Mouse (Mus musculus) right cerebral cortex, postnatal 14 days (tissue): Measurements from ENCODE around the gene Pgghg.

Experiments
- DNase-seq: peaks from one replicate; pipeline ENCODE4 v3.0.0; 2022

Gene Pgghg

DNA sequence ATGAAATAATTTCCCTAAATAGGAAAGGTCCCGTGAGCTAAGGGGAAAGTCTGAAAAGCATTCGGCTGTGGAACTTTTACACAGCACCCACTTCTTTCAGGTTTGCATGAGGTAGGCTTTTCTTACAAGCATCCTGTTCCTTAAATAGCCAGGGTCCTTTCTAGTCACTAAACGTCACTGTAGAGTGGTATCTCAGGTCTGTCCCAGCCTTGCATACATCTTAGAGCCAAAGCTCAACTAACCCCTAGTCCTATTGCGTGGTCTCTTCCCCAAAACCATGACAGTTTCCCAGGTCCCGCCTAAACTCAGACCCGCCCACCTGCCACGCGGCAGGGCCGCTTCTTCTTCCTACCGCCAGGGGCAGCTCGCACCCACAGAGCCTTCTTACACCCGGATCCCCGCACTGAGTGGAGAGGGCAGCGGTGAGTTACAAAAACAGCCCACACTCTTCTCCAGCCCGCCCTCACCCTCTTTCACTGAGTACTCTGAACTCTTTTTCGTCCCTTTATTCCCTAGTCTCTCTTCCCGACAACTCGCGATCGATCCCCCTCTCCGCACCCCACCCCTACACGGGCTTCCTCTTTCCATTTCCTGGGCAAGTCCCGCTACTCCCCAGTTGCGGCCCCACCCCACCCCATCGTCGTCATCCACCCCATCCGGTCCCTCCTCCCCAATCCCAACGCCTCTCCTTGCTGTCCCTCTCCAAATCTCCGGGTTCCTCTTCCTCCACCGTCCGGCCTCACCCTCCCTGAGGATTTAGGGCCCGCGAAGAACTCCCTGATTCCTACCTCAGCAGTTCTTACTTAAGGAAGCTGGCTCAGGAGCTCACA lies at the start of gene Pgghg:
Gene Pgghg (plus strand): TSS at position 170 of the 830 bp plus-strand sequence.
- peak; percentile 66 for DNase-seq

DNA sequence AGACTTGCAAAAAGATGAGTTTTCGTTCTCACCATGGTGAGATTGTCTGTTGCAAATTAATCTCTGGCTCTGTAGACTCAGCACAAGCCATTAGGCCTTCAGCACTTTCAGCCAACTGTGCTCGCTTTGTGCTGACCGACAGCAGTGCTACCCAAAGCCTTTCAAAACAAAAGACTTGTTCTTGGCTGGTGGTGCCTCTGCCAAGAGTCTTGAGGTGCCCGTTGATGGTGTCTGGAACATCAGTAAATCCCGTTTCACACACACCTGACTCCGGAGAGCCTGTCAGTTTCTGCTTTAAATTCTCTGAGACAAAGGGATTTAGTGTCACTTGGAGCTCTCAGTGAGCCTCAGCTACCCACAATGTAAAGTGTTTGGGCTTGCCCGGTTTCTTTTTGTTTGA lies 47.2 kb upstream of the Pgghg start:
- DNase-seq, result no peak

DNA sequence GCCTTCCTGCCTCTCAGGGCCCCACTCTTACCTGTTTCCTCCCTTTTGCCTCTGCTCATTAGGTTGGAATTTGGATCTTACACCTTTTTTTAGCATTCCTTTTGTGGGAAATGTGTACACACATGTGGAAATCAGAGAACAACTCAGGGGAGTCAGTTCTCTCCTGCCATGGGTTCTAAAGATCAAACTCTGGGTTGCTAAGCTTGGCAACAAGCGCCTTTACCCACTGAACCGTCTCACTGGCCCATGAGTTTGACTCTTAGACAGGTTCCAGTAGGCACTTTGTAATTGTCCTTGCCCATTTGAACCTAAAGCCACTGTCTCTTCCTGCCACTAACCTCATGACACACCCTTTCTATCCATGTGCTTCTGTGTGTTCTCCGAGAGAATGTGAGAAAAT lies 46.6 kb upstream of the Pgghg start:
- no peak for DNase-seq

DNA sequence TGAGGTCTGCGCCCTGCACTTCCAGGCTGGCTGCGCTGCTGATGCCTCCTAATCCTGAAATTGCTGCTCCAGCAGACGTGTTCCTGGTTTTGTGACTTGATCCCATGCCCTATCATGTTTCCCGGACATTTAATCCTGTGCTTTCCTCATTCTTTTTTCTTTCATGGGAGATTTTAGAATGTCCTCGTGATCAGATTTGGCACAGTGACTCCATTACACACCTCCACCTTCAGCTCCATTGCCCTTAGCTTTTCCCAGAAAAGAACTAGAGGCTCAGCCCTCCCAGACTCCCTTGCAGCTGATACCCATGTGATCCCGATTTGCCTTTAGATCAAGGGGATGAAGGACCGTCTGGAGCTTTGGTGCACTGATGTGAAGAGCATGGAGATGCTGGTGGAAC lies 43.3 kb upstream of the Pgghg start:
- no peak for DNase-seq

DNA sequence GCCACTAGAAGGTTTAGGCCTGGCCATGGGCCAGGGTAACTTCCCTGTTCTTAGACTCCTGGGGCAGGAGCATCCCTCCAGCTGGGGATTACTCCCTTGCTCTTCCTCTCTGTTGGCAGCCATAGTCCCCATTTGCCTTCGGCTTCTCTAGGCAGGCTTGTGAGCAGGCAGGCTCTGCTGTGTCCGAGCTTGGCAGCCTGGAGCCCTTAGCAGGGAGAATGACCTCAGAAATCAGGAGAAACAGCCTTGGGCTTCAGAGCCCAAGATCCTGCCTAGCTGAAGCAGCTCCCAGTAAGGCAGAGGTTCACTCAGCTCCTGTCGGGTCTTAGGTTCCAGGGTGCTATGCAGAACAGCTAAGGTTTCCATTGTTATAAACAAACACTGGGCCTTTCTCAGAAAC lies 42.1 kb upstream of the Pgghg start:
- no peak for DNase-seq

DNA sequence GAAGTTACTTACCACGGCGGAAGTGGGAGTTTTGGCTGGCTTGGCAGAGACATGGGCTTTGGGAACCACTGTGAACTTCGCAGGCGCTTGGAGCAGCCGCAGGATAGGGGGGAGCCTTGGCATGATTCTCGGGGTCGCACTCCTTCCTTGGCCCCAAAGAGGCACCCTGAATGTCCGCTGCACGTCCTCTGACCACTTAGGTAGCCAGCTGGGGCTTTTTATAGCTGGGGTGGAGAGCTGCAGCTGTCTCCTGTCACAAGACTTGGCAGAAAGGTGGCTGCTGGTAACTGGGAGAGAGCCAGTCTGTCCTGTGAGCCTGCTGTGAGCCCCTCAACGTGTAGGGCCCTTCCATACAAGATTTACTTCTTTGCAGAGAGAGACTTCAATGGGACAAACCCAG lies 41.0 kb upstream of the Pgghg start, which contains the start of gene Cox8b:
Gene Cox8b (minus strand): TSS at position 227 of the 400 bp plus-strand sequence.
- no peak for DNase-seq

DNA sequence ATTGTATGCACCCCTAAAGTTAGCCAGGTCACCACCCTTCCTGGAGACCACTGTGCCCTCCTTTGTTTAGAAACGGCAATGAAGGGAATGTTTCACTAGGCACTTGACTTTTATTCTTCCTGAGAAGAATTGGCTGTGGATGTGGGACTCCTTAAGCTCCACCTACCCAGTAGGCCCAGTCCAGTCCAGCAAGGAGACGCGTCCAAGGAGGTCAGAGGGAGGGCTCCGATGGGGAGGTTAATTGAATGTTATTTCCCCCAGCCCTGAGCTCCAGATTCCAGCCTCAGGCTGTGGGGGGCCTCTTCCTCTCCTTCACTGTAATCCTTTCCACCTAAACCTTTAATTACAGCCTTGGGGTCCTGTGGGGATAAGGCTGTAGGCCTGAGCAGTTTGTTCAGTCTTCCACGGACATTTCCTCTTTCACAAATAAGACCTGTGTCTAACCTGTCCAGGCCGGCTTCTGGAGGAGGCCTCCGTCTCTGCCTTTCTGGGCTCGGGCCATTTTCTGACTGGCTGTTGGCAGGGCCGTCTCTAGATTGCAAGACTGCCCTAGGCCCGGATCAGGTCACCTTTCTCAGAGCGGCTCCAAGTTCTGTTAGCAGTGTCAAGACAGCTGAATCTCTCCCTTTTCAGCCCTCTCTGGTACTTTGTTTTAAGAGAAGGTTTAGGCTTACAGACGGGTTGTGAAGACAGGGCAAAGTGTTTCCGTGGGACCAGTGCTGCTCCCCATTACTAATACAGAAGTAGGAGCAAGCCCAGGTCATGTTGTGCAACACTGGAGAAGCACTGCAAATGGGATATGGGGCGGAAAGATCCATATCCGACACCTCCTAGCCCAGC lies 38.9 kb upstream of the Pgghg start:
- no peak for DNase-seq

DNA sequence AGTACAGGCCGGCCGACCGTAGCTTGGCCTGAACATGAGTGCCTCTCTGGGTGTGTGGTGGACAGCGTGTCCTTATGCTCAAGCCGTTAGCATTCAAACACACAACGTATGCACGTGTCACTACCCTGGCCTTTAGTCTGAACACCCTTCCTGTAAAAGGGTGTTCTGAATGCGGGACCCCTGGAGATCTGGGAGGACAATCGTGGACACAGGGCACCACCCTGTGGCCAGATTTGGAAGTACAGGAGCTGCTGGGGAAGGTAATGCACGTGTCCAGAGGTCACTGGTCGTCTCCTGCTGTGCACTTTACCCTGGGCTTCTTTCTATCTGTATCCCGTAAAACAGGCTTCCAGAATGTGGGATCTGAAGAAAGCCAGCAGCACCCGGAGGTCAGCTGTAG lies 38.0 kb upstream of the Pgghg start:
- peak; percentile 80 for DNase-seq

DNA sequence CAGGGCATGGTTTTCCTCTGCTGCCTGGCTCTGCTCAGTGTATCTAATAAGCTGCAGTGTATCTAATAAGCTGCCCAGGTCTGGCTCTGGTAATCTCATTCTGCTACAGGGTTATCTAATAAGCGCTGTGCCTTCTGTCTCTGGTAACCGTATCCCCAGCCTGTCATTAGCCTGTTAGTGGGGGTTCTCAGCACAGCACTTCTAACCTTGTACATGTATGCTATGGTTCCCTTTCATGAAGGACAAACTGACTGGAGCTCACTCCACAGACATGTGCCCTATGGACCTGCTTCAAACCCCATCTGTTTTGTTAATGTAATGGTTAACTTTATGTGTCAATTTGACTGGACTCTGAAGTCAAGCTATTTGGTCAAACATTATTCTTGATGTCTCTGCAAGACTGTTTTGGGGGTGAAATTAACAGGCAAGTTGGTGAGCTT lies 35.5 kb upstream of the Pgghg start:
- no peak for DNase-seq

DNA sequence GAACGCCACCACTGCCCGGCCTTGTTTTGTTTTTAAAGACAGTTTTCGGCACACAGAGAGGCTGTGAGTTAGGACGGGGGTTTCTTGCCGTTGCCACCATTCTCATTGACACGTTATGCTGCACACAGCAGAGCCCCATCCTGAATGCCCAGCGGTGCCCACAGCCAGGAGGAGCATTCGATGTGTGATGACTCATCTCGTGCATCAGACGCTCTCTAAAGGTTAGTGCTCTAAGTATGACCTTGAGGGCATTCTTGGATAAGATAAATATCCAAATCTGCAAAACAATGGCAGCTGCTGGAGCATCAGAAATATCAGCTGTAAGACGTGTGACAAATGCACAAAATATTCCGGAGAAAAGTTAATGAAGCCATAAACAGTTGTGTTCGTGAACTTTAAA lies 34.1 kb upstream of the Pgghg start:
- no peak for DNase-seq

DNA sequence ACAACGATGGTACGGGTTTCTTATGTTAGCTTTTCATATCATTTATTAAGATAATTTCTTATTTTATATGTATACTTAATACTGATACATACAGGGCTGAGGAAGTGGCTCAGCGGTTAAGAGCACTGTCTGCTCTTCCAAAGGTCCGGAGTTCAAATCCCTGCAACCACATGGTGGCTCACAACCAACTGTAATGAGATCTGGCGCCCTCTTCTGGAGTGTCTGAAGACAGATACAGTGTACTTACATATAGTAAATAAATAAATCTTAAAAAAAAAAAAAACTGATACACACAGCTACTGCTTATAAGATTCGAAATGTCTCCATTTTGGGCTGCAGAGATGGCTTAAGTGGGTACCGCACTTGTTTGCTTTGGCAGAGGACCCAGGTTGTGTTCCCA lies 33.5 kb upstream of the Pgghg start:
- DNase-seq, result no peak

DNA sequence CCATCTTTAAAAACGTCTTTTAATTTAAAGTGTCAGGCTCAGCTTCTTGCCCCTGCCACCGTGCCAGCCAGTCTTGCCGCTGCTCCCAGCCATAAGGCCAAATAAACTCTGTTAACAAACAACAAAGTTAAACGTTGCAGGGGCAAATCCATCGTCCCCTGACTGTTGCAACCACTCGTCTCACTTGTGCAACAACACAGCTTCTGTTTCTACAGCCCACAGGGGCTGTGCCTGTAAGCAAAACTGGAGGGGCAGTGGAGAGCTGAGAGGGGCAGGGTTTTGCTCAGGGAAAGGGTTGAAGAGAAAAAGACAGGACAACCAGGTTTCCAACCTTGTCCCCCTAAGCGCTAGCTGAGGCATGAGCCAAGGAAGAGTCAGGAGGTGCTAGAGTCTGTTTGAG lies 33.0 kb upstream of the Pgghg start:
- no peak for DNase-seq

DNA sequence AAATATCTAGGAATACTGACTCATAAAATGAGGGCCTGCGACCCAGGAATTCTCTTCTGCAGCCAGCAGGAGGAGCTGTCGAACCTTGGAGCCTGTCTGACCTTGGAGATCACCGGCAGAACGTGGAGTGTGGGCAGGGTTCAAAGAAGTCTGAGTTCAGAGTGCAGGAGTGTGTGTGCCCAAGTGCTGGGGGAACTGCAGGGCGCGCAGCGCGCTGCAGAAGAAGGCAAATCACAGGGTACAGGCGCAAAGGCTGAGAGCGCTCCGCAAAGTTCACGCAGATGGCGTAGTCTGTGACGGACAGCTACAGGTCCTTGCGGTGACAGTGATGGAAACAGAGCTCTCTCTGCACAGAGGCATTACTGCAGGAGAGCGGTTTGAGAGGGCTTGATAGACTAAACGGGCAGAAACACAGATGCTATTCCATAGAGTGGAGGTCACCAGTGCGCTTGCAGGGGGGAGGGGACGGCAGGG lies 32.5 kb upstream of the Pgghg start:
- DNase-seq, result peak; percentile 62

DNA sequence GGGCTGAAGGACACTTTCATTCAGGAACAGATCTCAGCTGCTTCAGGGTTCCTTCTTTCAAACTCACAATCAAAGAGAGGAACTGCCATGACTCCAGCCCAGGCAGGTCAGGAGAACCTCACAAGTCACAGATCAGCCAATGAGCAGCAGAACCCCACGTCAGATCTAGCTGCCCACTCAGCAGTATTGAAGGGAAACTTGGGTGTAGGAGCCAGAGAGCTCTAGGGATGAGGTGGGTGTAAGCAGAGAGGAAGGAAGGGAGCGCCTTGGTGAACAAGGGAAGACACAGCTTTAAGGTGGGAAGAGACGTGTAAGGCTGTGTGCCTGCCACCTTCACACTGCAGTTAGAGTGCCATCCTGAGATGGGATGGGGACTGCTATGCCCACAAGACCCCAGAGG lies 28.9 kb upstream of the Pgghg start:
- no peak for DNase-seq

DNA sequence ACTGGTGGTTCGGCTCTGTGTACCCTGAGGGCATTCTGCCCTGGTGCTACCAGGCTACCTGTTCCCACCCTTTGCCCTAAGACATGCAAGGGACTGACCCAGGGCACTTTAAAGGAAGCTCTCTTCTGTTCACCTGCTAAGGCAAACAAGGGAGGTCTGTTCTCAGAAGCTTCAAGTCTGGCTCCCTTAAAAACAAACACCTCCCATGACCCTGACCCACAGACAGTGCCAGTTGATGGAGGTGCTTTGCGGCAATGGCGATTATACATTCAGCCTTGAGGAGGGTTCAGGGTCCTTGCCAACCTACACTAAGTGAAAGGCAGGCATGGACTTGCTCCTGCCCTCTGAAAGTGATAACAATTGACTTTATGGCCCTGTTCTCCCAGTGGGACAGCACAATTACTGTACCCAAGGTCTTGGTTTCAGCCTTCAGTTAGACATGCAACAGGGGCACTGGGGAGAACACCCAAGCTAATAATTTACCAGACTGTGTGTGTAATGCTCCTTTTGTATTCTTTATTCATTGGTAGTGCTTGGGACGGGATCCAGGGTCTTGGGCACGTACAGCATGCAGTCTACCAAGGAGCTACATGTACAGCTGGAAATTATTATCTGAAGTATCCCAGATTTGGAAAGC lies 28.2 kb upstream of the Pgghg start:
- no peak for DNase-seq

DNA sequence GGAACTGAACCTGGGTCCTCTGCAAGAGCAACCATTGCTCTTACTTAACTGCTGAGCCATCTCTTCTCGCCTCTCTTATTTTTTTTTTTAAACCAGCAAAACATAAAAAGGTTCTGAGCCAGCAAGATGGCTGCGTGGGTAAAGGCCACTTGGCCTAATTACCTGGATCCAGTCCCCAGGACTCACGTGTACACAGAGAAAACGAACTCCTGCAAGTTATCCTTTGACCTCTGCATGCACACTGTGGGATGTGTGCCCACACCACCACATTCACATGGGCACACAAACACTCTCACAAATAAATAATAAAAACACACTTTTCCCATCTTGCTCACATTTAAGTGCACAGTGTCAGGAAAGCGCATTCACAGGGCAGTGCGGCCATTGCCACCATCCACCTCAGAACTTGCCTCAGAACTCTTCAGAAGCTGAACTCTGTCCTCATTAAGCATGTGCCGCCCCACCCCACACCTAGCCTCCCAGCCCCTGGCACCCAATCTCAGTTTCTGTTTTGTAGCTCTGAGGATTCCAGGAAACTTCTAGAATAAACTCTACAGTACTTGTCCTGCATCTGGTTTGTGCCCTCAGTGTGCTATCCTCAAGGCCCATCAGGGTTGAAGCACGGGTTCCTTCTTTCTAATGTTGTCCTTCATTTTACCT lies 27.0 kb upstream of the Pgghg start:
- DNase-seq, result no peak

DNA sequence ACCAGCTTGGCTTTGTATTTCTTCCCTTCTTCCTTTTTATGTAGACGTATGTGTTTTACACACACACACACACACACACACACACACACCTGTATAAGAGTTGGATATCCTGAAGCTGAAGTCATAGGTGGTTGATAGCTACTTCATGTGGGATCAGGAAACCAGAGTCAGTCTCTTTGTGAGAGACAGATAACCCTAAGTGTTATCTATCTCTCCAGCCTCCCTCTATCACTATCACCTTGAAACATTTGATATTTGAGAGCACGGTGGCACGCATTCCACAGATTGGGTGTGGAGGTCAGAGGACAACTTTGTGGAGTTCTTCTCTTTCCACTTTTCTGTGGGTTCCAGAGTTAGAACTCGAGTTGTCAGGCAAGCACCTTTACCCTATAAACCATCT lies 21.3 kb upstream of the Pgghg start:
- DNase-seq, result no peak

DNA sequence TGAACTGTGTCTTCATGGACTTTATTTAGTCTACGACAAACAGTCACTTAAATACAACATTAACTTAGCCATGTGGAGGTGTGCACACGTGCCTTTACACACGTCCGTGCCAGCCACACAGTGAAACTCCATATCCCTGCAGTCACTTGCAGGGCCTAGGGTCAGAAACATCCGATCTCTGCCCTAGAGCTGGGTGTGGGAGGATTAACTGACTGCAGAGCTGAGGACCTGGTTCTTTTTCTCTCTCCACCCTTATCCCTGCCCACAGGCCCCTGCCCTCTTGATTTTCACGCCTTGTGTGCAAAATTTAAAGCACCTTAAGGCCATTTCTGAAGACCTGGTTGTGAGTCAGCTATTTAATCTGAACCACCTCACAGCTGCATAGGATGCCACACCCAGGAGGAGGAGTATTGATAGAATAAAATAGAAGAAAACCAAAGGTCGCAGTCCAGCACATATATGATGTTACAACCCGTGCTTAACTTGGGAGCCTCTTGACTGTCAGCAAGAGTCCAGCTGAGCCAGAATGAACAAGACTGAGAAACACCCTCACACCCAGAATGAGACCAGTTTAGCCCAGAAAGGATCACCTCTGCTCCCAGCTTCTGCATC lies 20.7 kb upstream of the Pgghg start, which contains the start of gene Nlrp6:
Gene Nlrp6 (plus strand): TSS at position 485 of the 612 bp plus-strand sequence.
- no peak for DNase-seq

DNA sequence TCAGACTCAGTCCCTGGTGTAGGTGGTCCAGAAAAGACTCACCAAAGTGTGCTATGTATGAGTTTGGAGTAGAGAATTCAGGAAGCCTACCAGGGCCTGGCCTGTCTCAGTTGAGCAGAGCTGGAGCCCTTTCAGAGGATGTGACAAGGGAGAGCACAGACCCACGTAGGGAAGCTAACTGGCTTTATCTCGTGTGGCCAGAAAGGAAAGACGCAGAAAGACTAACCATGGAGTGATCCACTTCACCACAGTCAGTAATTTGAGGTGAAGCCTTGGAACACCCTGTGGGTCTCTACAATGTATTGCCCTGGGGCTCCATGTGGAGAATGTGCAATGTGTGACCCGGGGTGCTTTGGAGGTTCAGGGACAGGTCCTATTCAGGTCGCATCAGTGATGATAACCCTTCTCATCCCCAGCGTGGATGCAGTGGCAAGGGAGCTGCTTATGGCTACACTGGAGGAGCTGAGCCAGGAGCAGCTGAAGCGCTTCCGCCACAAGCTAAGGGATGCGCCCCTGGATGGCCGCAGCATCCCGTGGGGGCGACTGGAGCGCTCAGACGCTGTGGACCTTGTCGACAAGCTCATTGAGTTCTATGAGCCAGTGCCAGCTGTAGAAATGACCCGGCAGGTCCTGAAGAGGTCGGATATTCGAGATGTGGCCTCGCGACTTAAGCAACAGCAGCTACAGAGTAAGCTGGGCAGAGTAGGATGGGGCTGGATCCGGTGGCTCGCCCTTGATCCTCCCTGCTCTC lies 19.8 kb upstream of the Pgghg start:
- DNase-seq, result no peak

DNA sequence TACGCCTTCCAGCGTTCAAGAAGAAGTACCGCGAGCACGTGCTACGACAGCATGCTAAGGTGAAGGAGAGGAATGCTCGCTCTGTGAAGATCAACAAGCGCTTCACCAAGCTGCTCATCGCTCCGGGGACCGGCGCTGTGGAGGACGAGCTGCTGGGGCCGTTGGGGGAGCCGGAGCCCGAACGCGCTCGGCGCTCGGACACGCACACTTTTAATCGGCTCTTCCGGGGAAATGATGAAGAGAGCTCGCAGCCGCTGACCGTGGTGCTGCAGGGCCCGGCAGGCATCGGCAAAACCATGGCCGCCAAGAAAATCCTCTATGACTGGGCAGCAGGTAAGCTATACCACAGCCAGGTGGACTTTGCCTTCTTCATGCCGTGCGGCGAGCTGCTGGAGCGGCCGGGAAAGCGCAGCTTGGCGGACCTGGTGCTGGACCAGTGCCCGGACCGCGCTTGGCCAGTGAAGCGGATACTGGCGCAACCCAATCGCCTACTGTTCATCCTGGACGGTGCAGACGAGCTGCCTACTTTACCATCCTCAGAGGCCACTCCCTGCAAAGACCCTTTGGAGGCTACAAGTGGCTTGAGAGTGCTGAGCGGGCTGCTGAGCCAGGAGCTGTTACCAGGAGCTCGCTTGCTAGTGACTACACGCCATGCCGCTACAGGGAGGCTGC lies 18.7 kb upstream of the Pgghg start:
- peak; percentile 36 for DNase-seq
